Mouse (Mus musculus): ENCODE results near the gene Olfr1258. TPM values are rescaled to one million over a fixed set of nuclear protein-coding genes. Genes with fewer than 3 reads are reported as not detected.

Gene Olfr1258
- not detected in 2 replicates for polyA plus RNA-seq (2012; ENCODE audit: low replicate concordance)

DNA sequence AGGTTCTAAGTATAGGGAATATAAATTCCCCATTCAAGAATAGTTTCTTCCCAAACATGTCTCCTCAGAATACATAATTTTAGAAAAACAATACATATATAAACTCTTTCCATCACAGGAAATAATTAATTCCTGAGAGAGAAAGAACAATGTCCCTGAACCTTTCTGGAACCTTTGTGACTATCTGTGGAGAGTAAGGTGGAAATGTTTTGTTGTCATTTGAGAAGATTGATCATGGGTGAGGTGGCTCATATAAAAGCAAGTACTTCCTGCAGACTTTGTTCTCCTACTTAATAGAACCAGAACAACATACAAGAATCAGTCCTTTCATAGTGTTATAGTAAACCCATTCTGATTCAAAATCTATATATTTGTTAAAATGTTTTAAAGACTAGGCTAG is at the start of gene Olfr1258:
TSS of gene Olfr1258 (plus strand) at position 301 of the 400 bp plus-strand sequence.

GRCm38 (mm10) chr2:89878137-89878536 is 49.0 kb upstream of the Olfr1258 start, which contains the start of gene Olfr1257:
Gene Olfr1257 (plus strand): TSS chr2:89878437.

DNA sequence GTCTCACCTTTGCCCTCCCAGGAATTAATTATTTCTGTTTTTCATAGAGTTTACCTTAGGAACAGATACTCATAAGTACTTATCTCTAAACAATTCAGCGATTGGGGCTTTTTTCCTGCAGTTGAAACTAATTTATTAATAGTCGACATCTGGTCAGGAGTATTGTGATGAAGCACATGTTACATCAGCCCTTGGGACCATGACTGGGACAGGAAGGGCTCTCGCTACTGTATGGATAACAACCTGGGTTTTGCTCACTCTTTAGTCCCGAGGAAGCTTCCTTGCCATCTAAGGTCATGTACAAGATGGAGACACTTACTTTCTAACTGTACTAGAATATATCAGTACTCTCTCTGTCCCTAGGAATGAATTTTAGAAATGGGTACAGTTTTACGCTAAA is 21.5 kb downstream of the Olfr1258 start, which contains the start of gene Olfr1259:
TSS of gene Olfr1259 (minus strand) at position 101 of the 400 bp plus-strand sequence.

GRCm38 (mm10) chr2:89974184-89974583 is 47.1 kb downstream of the Olfr1258 start, which contains the start of gene Olfr1260:
Gene Olfr1260 (plus strand): TSS chr2:89974340.

Other genes with a start within 250 kb of the Olfr1258 start
- gene Olfr1252, start 202.3 kb upstream of the Olfr1258 start, polyA plus RNA-seq (2012; ENCODE audit: low replicate concordance): not detected in 2 replicates
- gene Olfr1253, start 170.2 kb upstream of the Olfr1258 start, polyA plus RNA-seq (2012; ENCODE audit: low replicate concordance): 0.05 TPM in 1 of 2 replicates, not detected in the other
- not detected in 2 replicates for gene Olfr1254, start 133.7 kb upstream of the Olfr1258 start, polyA plus RNA-seq (2012; ENCODE audit: low replicate concordance)
- gene Olfr1255, start 115.3 kb upstream of the Olfr1258 start, polyA plus RNA-seq (2012; ENCODE audit: low replicate concordance): not detected in 2 replicates
- not detected in 2 replicates for gene Olfr1256, start 85.8 kb upstream of the Olfr1258 start, polyA plus RNA-seq (2012; ENCODE audit: low replicate concordance)
- gene Olfr48, start 79.1 kb upstream of the Olfr1258 start, polyA plus RNA-seq (2012; ENCODE audit: low replicate concordance): not detected in 2 replicates
- gene Olfr1257, start 48.9 kb upstream of the Olfr1258 start, polyA plus RNA-seq (2012; ENCODE audit: low replicate concordance): not detected in 2 replicates
- gene Olfr1259, start 21.4 kb downstream of the Olfr1258 start, polyA plus RNA-seq (2012; ENCODE audit: low replicate concordance): not detected in 2 replicates
- gene Olfr1260, start 47.0 kb downstream of the Olfr1258 start, polyA plus RNA-seq (2012; ENCODE audit: low replicate concordance): not detected in 2 replicates
- gene Olfr1261, start 63.9 kb downstream of the Olfr1258 start, polyA plus RNA-seq (2012; ENCODE audit: low replicate concordance): not detected in 2 replicates
- gene Olfr1262, start 72.8 kb downstream of the Olfr1258 start, polyA plus RNA-seq (2012; ENCODE audit: low replicate concordance): not detected in 2 replicates
- not detected in 2 replicates for gene Olfr1263, start 84.8 kb downstream of the Olfr1258 start, polyA plus RNA-seq (2012; ENCODE audit: low replicate concordance)
- not detected in 2 replicates for gene Olfr1264, start 98.3 kb downstream of the Olfr1258 start, polyA plus RNA-seq (2012; ENCODE audit: low replicate concordance)
- gene Olfr1265, start 108.0 kb downstream of the Olfr1258 start, polyA plus RNA-seq (2012; ENCODE audit: low replicate concordance): not detected in 2 replicates
- gene Olfr140, start 136.3 kb downstream of the Olfr1258 start, polyA plus RNA-seq (2012; ENCODE audit: low replicate concordance): not detected in 2 replicates
- not detected in 2 replicates for gene Olfr1269, start 194.1 kb downstream of the Olfr1258 start, polyA plus RNA-seq (2012; ENCODE audit: low replicate concordance)
- gene Olfr32, start 215.0 kb downstream of the Olfr1258 start, polyA plus RNA-seq (2012; ENCODE audit: low replicate concordance): not detected in 2 replicates
- not detected in 2 replicates for gene Olfr1270, start 225.8 kb downstream of the Olfr1258 start, polyA plus RNA-seq (2012; ENCODE audit: low replicate concordance)

Data from leukemia stem cell, adult 10-12 weeks (primary cell).